Mouse (Mus musculus): ENCODE data around the gene Vps37c. TPM values are rescaled to one million over a fixed set of nuclear protein-coding genes. Genes with fewer than 3 reads are reported as not detected.

The Vps37c gene
- polyA plus RNA-seq, 1 experiment, result 30.2 TPM

GRCm38 (mm10) chr19:10739916-10740315 lies 51.4 kb downstream of the Vps37c start:
- Histone ChIP-seq H3K79me2 (ENCODE audit: control insufficient read depth, insufficient read depth) (no peaks in the 10 kb centered on the region), H3K36me3 (ENCODE audit: control insufficient read depth, insufficient read depth) (no peaks in the 10 kb centered on the region), H3K4me2 (ENCODE audit: low read depth) (no peak overlapping the region), H3K27me3 (ENCODE audit: control insufficient read depth, insufficient read depth, insufficient read length) (no peaks in the 10 kb centered on the region), H3ac (ENCODE audit: control insufficient read depth, insufficient read length) (no peak overlapping the region), H3K4me3 (no peak overlapping the region)
- TF ChIP-seq TCF3 (IDR thresholded peaks at IDR 0.05; ENCODE audit: insufficient read length, low read depth), result no peak
- TF ChIP-seq E2F4 (IDR thresholded peaks at IDR 0.05; ENCODE audit: insufficient read depth), result no peak
- no peak for TF ChIP-seq POLR2AphosphoS2 (IDR thresholded peaks at IDR 0.05; ENCODE audit: insufficient read length, low read depth)
- no peak for TF ChIP-seq CEBPB (IDR thresholded peaks at IDR 0.05; ENCODE audit: insufficient read depth, poor library complexity, severe bottlenecking)
- no peak for TF ChIP-seq TCF12 (IDR thresholded peaks at IDR 0.05; ENCODE audit: insufficient read depth, poor library complexity, severe bottlenecking)
- TF ChIP-seq MAX (IDR thresholded peaks at IDR 0.05; ENCODE audit: low read depth), result no peak
- TF ChIP-seq SRF (IDR thresholded peaks at IDR 0.05; ENCODE audit: control insufficient read depth, insufficient read length, low read depth), result no peak
- TF ChIP-seq USF1 (IDR thresholded peaks at IDR 0.05; ENCODE audit: low read depth), result no peak
- TF ChIP-seq POLR2A (IDR thresholded peaks at IDR 0.05; ENCODE audit: insufficient read length, low read depth), result no peak
- TF ChIP-seq MYOG (IDR thresholded peaks at IDR 0.05; ENCODE audit: control insufficient read depth in 1 of 3, insufficient read depth in 1 of 3, insufficient read length in 2 of 3, low read depth in 2 of 3), result no peak
- TF ChIP-seq REST (IDR thresholded peaks at IDR 0.05; ENCODE audit: insufficient read depth, insufficient read length), result no peak
- no peak for TF ChIP-seq MYOD1 (IDR thresholded peaks at IDR 0.05; ENCODE audit: control insufficient read depth in 1 of 3, insufficient read length in 2 of 3, low read depth in 2 of 3)

GRCm38 (mm10) chr19:10740641-10741440 lies 52.3 kb downstream of the Vps37c start:
- TF ChIP-seq TCF12 (IDR thresholded peaks at IDR 0.05; ENCODE audit: insufficient read depth, poor library complexity, severe bottlenecking) (no peak), POLR2AphosphoS2 (IDR thresholded peaks at IDR 0.05; ENCODE audit: insufficient read length, low read depth) (no peak), POLR2A (IDR thresholded peaks at IDR 0.05; ENCODE audit: insufficient read length, low read depth) (no peak), USF1 (IDR thresholded peaks at IDR 0.05; ENCODE audit: low read depth) (no peak), SRF (IDR thresholded peaks at IDR 0.05; ENCODE audit: control insufficient read depth, insufficient read length, low read depth) (no peak), TCF3 (IDR thresholded peaks at IDR 0.05; ENCODE audit: insufficient read length, low read depth) (no peak), CEBPB (IDR thresholded peaks at IDR 0.05; ENCODE audit: insufficient read depth, poor library complexity, severe bottlenecking) (no peak), REST (IDR thresholded peaks at IDR 0.05; ENCODE audit: insufficient read depth, insufficient read length) (no peak), MAX (IDR thresholded peaks at IDR 0.05; ENCODE audit: low read depth) (no peak)

GRCm38 (mm10) chr19:10742145-10742544 lies 53.6 kb downstream of the Vps37c start:
- Histone ChIP-seq H3K36me3 (ENCODE audit: control insufficient read depth, insufficient read depth) (no peaks in the 10 kb centered on the region), H3ac (ENCODE audit: control insufficient read depth, insufficient read length) (no peak overlapping the region), H3K4me3 (no peak overlapping the region), H3K27me3 (ENCODE audit: control insufficient read depth, insufficient read depth, insufficient read length) (no peaks in the 10 kb centered on the region), H3K4me2 (ENCODE audit: low read depth) (no peak overlapping the region), H3K79me2 (ENCODE audit: control insufficient read depth, insufficient read depth) (no peaks in the 10 kb centered on the region)
- TF ChIP-seq CEBPB (IDR thresholded peaks at IDR 0.05; ENCODE audit: insufficient read depth, poor library complexity, severe bottlenecking), result no peak
- no peak for TF ChIP-seq MAX (IDR thresholded peaks at IDR 0.05; ENCODE audit: low read depth)
- no peak for TF ChIP-seq POLR2A (IDR thresholded peaks at IDR 0.05; ENCODE audit: insufficient read length, low read depth)
- no peak for TF ChIP-seq SRF (IDR thresholded peaks at IDR 0.05; ENCODE audit: control insufficient read depth, insufficient read length, low read depth)

More at GRCm38 (mm10) chr19:10740641-10741440, 52.3 kb downstream of the Vps37c start:
- no peaks in the 10 kb centered on the region for H3K79me2 ChIP-seq (ENCODE audit: control insufficient read depth, insufficient read depth)
- no peak overlapping the region for H3K4me2 ChIP-seq (ENCODE audit: low read depth)
- H3K36me3 ChIP-seq (ENCODE audit: control insufficient read depth, insufficient read depth), result no peaks in the 10 kb centered on the region
- no peaks in the 10 kb centered on the region for H3K27me3 ChIP-seq (ENCODE audit: control insufficient read depth, insufficient read depth, insufficient read length)
- H3K4me3 ChIP-seq, result no peak overlapping the region
- H3ac ChIP-seq (ENCODE audit: control insufficient read depth, insufficient read length), result no peak overlapping the region

GRCm38 (mm10) chr19:10742565-10742964 lies 54.0 kb downstream of the Vps37c start:
- no peak for TF ChIP-seq POLR2A (IDR thresholded peaks at IDR 0.05; ENCODE audit: insufficient read length, low read depth)
- no peak for TF ChIP-seq SRF (IDR thresholded peaks at IDR 0.05; ENCODE audit: control insufficient read depth, insufficient read length, low read depth)
- TF ChIP-seq TCF12 (IDR thresholded peaks at IDR 0.05; ENCODE audit: insufficient read depth, poor library complexity, severe bottlenecking), result no peak
- no peak for TF ChIP-seq MAX (IDR thresholded peaks at IDR 0.05; ENCODE audit: low read depth)
- TF ChIP-seq CEBPB (IDR thresholded peaks at IDR 0.05; ENCODE audit: insufficient read depth, poor library complexity, severe bottlenecking), result no peak
- no peak for TF ChIP-seq E2F4 (IDR thresholded peaks at IDR 0.05; ENCODE audit: insufficient read depth)
- TF ChIP-seq MYOG (IDR thresholded peaks at IDR 0.05; ENCODE audit: control insufficient read depth in 1 of 3, insufficient read depth in 1 of 3, insufficient read length in 2 of 3, low read depth in 2 of 3), result no peak
- TF ChIP-seq MYOD1 (IDR thresholded peaks at IDR 0.05; ENCODE audit: control insufficient read depth in 1 of 3, insufficient read length in 2 of 3, low read depth in 2 of 3), result no peak
- TF ChIP-seq POLR2AphosphoS2 (IDR thresholded peaks at IDR 0.05; ENCODE audit: insufficient read length, low read depth), result no peak
- no peak for TF ChIP-seq USF1 (IDR thresholded peaks at IDR 0.05; ENCODE audit: low read depth)
- no peak for TF ChIP-seq TCF3 (IDR thresholded peaks at IDR 0.05; ENCODE audit: insufficient read length, low read depth)
- TF ChIP-seq REST (IDR thresholded peaks at IDR 0.05; ENCODE audit: insufficient read depth, insufficient read length), result no peak
- Histone ChIP-seq H3ac (ENCODE audit: control insufficient read depth, insufficient read length) (no peak overlapping the region), H3K4me3 (no peak overlapping the region), H3K79me2 (ENCODE audit: control insufficient read depth, insufficient read depth) (no peaks in the 10 kb centered on the region), H3K27me3 (ENCODE audit: control insufficient read depth, insufficient read depth, insufficient read length) (no peaks in the 10 kb centered on the region), H3K36me3 (ENCODE audit: control insufficient read depth, insufficient read depth) (no peaks in the 10 kb centered on the region), H3K4me2 (ENCODE audit: low read depth) (no peak overlapping the region)
